Mouse (Mus musculus) embryonic fibroblast, embryonic 13.5 days (primary cell): ENCODE measurements around the gene Cfap161. TPM values are rescaled to one million over a fixed set of nuclear protein-coding genes. Genes with fewer than 3 reads are reported as not detected.

Experiments used
- H3K27ac ChIP-seq: 2 replicates; pipeline ENCODE4 v1.5.1; 2012; ENCODE audit warnings: low read length, control low read depth, inconsistent platforms; ENCODE audit not compliant: insufficient read depth
- H3K4me1 ChIP-seq: 2 replicates; pipeline ENCODE4 v1.6.1; 2011; ENCODE audit warnings: low read length; ENCODE audit not compliant: control insufficient read depth, insufficient read depth
- H3K4me3 ChIP-seq: 2 replicates; pipeline ENCODE4 v1.5.1; 2011; ENCODE audit warnings: mild to moderate bottlenecking, control low read depth, low read length; ENCODE audit not compliant: insufficient read depth
- CTCF ChIP-seq: IDR thresholded peaks from 2 replicates; pipeline ENCODE4 v1.5.1; 2011; ENCODE audit warnings: mild to moderate bottlenecking, control low read depth, low read length, moderate library complexity, borderline replicate concordance; ENCODE audit not compliant: insufficient read depth
- POLR2A ChIP-seq: IDR thresholded peaks from 2 replicates; pipeline ENCODE4 v1.6.1; 2011; ENCODE audit warnings: low read depth, mild to moderate bottlenecking, control low read depth, low read length, moderate library complexity
- polyA plus RNA-seq: library from polyadenylated mRNA; stranded (reverse); fragments of >200 nt; gene quantifications from 2 replicates; pipeline ENCODE4 v1.2.4, GENCODE M21; 2011; ENCODE audit warnings: low read depth; ENCODE audit not compliant: missing spikeins, insufficient read length

Gene Cfap161
- polyA plus RNA-seq, 1 experiment = not detected

GRCm38 (mm10) chr7:83813993-83814392 is 19.3 kb upstream of the Cfap161 start:
- H3K27ac ChIP-seq = peak overlapping the region; percentile 58
- H3K4me3 ChIP-seq = no peak overlapping the region
- TF ChIP-seq POLR2A (no peak), CTCF (no peak)
- H3K4me1 ChIP-seq = peaks cover 6% of the 10 kb centered on the region

GRCm38 (mm10) chr7:83813465-83813864 is 18.8 kb upstream of the Cfap161 start:
- Histone ChIP-seq H3K27ac (no peak overlapping the region), H3K4me3 (no peak overlapping the region), H3K4me1 (peaks cover 7% of the 10 kb centered on the region)
- no peak for TF ChIP-seq POLR2A
- TF ChIP-seq CTCF = no peak

GRCm38 (mm10) chr7:83813016-83813415 is 18.3 kb upstream of the Cfap161 start:
- H3K4me3 ChIP-seq = no peak overlapping the region
- H3K27ac ChIP-seq = no peak overlapping the region
- peaks cover 7% of the 10 kb centered on the region for H3K4me1 ChIP-seq
- no peak for TF ChIP-seq CTCF
- TF ChIP-seq POLR2A = no peak

GRCm38 (mm10) chr7:83812581-83812980 is 17.9 kb upstream of the Cfap161 start:
- Histone ChIP-seq H3K4me3 (no peak overlapping the region), H3K4me1 (peaks cover 7% of the 10 kb centered on the region), H3K27ac (no peak overlapping the region)
- no peak for TF ChIP-seq CTCF

GRCm38 (mm10) chr7:83811916-83812315 is 17.2 kb upstream of the Cfap161 start:
- H3K4me1 ChIP-seq = peaks cover 7% of the 10 kb centered on the region

GRCm38 (mm10) chr7:83811461-83811860 is 16.8 kb upstream of the Cfap161 start:
- H3K4me1 ChIP-seq = peaks cover 7% of the 10 kb centered on the region
- H3K4me3 ChIP-seq = no peak overlapping the region
- H3K27ac ChIP-seq = no peak overlapping the region
- TF ChIP-seq POLR2A (no peak), CTCF (no peak)

More at GRCm38 (mm10) chr7:83811916-83812315, 17.2 kb upstream of the Cfap161 start:
- TF ChIP-seq CTCF (no peak), POLR2A (no peak)
- Histone ChIP-seq H3K4me3 (no peak overlapping the region), H3K27ac (no peak overlapping the region)

- no peak for TF ChIP-seq POLR2A
- no peak for TF ChIP-seq CTCF
- Histone ChIP-seq H3K4me1 (peaks cover 7% of the 10 kb centered on the region), H3K27ac (no peak overlapping the region), H3K4me3 (no peak overlapping the region)
Observed at GRCm38 (mm10) chr7:83810141-83811100, 15.7 kb upstream of the Cfap161 start.

GRCm38 (mm10) chr7:83809715-83810114 is 15.0 kb upstream of the Cfap161 start:
- no peak overlapping the region for H3K4me3 ChIP-seq
- H3K27ac ChIP-seq = no peak overlapping the region
- H3K4me1 ChIP-seq = peaks cover 7% of the 10 kb centered on the region
- TF ChIP-seq POLR2A = no peak

GRCm38 (mm10) chr7:83809060-83809459 is 14.4 kb upstream of the Cfap161 start:
- Histone ChIP-seq H3K4me3 (no peak overlapping the region), H3K27ac (no peak overlapping the region), H3K4me1 (peaks cover 5% of the 10 kb centered on the region)
- TF ChIP-seq POLR2A = no peak

- TF ChIP-seq CTCF (no peak), POLR2A (no peak)
Observed at GRCm38 (mm10) chr7:83806934-83807333, 12.3 kb upstream of the Cfap161 start.

GRCm38 (mm10) chr7:83803777-83804176 is 9.1 kb upstream of the Cfap161 start:
- Histone ChIP-seq H3K4me3 (no peak overlapping the region), H3K27ac (no peak overlapping the region), H3K4me1 (peaks cover 4% of the 10 kb centered on the region; the same call in 1 of the 2 replicates)
- TF ChIP-seq POLR2A = no peak
- TF ChIP-seq CTCF = no peak

More at GRCm38 (mm10) chr7:83806934-83807333, 12.3 kb upstream of the Cfap161 start:
- no peak overlapping the region for H3K4me3 ChIP-seq
- H3K4me1 ChIP-seq = 0 out of 2 replicates have a peak, but pooled peaks cover 4% of the 10 kb centered on the region
- no peak overlapping the region for H3K27ac ChIP-seq
